In the genomic region with DNA sequence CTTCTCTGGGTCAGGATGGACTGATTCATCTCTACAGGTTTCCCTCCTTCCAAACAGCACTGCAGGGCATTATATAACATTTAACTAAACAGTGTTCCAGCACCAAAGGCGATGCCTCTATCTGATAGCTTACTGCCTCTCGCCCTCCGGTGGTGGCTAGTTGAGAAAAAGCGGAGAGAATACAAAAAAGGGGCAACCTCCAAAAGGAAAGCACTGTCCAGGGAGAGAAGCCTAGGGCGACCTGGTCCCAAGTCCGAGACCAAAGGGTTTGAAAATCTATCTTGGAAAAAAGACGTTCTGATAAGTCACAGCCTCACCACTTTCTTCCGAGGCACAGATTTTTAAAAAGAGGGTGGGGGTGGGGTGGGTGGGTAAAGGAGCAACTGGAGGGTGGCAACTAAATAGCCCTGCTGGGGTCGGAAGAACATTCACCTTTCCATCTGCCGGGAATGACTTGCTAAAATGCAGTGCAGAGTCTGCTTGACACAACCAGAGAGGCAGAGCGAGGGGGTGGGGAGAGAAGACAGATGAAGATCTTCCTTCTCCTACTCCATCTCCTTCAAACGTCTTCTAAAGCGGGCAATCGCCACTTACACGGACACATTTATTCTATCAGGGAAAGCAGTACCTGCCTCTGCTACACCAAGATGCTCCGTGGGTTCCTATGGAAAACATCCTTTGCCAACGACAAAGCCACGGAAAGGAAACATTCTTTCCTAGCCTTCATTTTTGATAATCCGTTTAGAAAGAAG, we compare ENCODE assay signal across 8 mouse cellular contexts.
DNase-seq lines count a peak whose midpoint lies in the region; ATAC-seq and TF ChIP-seq lines count a peak whose summit lies in the region.

No protein-coding gene starts in this region.

- intact Hi-C loops in gastrocnemius, adult 2 months (cut with DNase I), result loop anchor here (5.0 kb wide), 3 partner anchors 40 to 205 kb away; no protein-coding TSS in a partner anchor

- POLR2A ChIA-PET in Patski (lab: Charles Lee), result interaction anchor here (0.6 kb wide), 1 partner anchor 78 kb away, joined by 3 read pairs; no protein-coding TSS in a partner anchor

- H3K27me3 ChIP-seq in Patski, result no peaks in the 10 kb centered on the region
- H3K27me3 ChIP-seq in embryonic facial prominence, embryonic 11.5 days (ENCODE audit: control insufficient read depth, insufficient read depth, low read length), result no peaks in the 10 kb centered on the region
- H3K27me3 ChIP-seq in intestine, embryonic 15.5 days (replicated peaks), result no peaks in the 10 kb centered on the region
- no peaks in the 10 kb centered on the region for H3K27me3 ChIP-seq in liver, embryonic 13.5 days

- ATAC-seq in Patski, result no peak
- ATAC-seq in embryonic facial prominence, embryonic 11.5 days (replicated peaks; ENCODE audit: insufficient number of reproducible peaks, low FRiP score, low TSS enrichment, low read depth), result no peak
- ATAC-seq in intestine, embryonic 15.5 days, result no peak
- ATAC-seq in liver, embryonic 13.5 days (ENCODE audit: low read depth), result no peak

- peak overlapping the region; percentile 58 for H3K4me2 ChIP-seq in embryonic facial prominence, embryonic 11.5 days (ENCODE audit: low read depth, low read length)
- peak overlapping the region; percentile 58 for H3K4me2 ChIP-seq in intestine, embryonic 15.5 days (replicated peaks)
- H3K4me2 ChIP-seq in liver, embryonic 13.5 days, result peak overlapping the region; percentile 55

- peak; percentile 28; the same call in 1 of the 2 replicates for TF ChIP-seq CTCF in gastrocnemius, adult 2 months (IDR thresholded peaks at IDR 0.05)
- peak; percentile 51 for TF ChIP-seq CTCF in Patski (IDR thresholded peaks at IDR 0.05)

- peak overlapping the region; percentile 45 for H3K9ac ChIP-seq in embryonic facial prominence, embryonic 11.5 days (replicated peaks; ENCODE audit: low read length)
- peak overlapping the region; percentile 59 for H3K9ac ChIP-seq in intestine, embryonic 15.5 days
- peak overlapping the region; percentile 54 for H3K9ac ChIP-seq in liver, embryonic 13.5 days

- CTCF ChIA-PET in Patski (lab: Charles Lee), result interaction anchor here (1.0 to 1.7 kb wide), 5 partner anchors 14 to 184 kb away, joined by 3 to 4 read pairs (median 3); no protein-coding TSS in a partner anchor

- DNase-seq in gastrocnemius, adult 2 months, result no peak
- DNase-seq in gastrocnemius, postnatal 4 days (ENCODE audit: low spot score in 2 of 2), result no peak
- no peak for DNase-seq in Patski (ENCODE audit: low read depth, low spot score)
- peak; percentile 56 for DNase-seq in embryonic facial prominence, embryonic 11.5 days (ENCODE audit: low spot score)
- no peak for DNase-seq in liver, embryonic 13.5 days
- DNase-seq in right cerebral cortex, postnatal 14 days, result peak; percentile 32
- DNase-seq in urinary bladder, postnatal 4 days (ENCODE audit: low spot score in 2 of 2), result no peak

- 1% methylated on average over 19 of the region's 19 CpGs for WGBS in embryonic facial prominence, embryonic 11.5 days
- under 1% methylated on average over 19 of the region's 19 CpGs for WGBS in intestine, embryonic 15.5 days
- WGBS in liver, embryonic 13.5 days (ENCODE audit: insufficient replicate concordance), result 3% methylated on average over 19 of the region's 19 CpGs

- peak overlapping the region; percentile 72 for H3K4me3 ChIP-seq in gastrocnemius, adult 2 months
- H3K4me3 ChIP-seq in embryonic facial prominence, embryonic 11.5 days (ENCODE audit: low read depth, low read length), result peak overlapping the region; percentile 34
- H3K4me3 ChIP-seq in intestine, embryonic 15.5 days (replicated peaks), result peak overlapping the region; percentile 52
- peak overlapping the region; percentile 53 for H3K4me3 ChIP-seq in liver, embryonic 13.5 days (replicated peaks)

- no peaks in the 10 kb centered on the region for H3K9me3 ChIP-seq in embryonic facial prominence, embryonic 11.5 days (replicated peaks; ENCODE audit: control insufficient read depth, low read length)
- no peaks in the 10 kb centered on the region for H3K9me3 ChIP-seq in intestine, embryonic 15.5 days
- H3K9me3 ChIP-seq in liver, embryonic 13.5 days (replicated peaks), result no peaks in the 10 kb centered on the region

- H3K4me1 ChIP-seq in embryonic facial prominence, embryonic 11.5 days (ENCODE audit: control insufficient read depth, insufficient read depth, low read length), result no peaks in the 10 kb centered on the region
- H3K4me1 ChIP-seq in intestine, embryonic 15.5 days (replicated peaks), result peaks cover 42% of the 10 kb centered on the region
- H3K4me1 ChIP-seq in liver, embryonic 13.5 days (replicated peaks), result peaks cover 36% of the 10 kb centered on the region

- in situ Hi-C loops in Patski (cut with MboI; ENCODE audit: low pct_unique_long_range_greater_than_20kb), result loop anchor here (5.0 kb wide), 1 partner anchor 115 kb away; no protein-coding TSS in a partner anchor

- peak overlapping the region; percentile 88 for H3K27ac ChIP-seq in gastrocnemius, adult 2 months
- H3K27ac ChIP-seq in embryonic facial prominence, embryonic 11.5 days (replicated peaks; ENCODE audit: low read depth, low read length), result peak overlapping the region; percentile 57
- peak overlapping the region; percentile 93 for H3K27ac ChIP-seq in intestine, embryonic 15.5 days
- H3K27ac ChIP-seq in liver, embryonic 13.5 days, result peak overlapping the region; percentile 69

- H3K36me3 ChIP-seq in embryonic facial prominence, embryonic 11.5 days (replicated peaks; ENCODE audit: control insufficient read depth, insufficient read depth, low read depth, low read length), result no peaks in the 10 kb centered on the region
- no peaks in the 10 kb centered on the region for H3K36me3 ChIP-seq in intestine, embryonic 15.5 days
- no peaks in the 10 kb centered on the region for H3K36me3 ChIP-seq in liver, embryonic 13.5 days

Comparison
In these comparisons a context has a peak if more than half of its experiments do, and no peak if none do; other contexts are left out.
1. DNase-seq: peak in embryonic facial prominence, embryonic 11.5 days (single experiment) and right cerebral cortex, postnatal 14 days (single experiment); none in gastrocnemius, adult 2 months (single experiment), gastrocnemius, postnatal 4 days (0 of 2), Patski (single experiment), liver, embryonic 13.5 days (single experiment) and urinary bladder, postnatal 4 days (0 of 2).
2. Peak in every context shown above with its lines, with median percentiles within 50 percentile points of each other: H3K27ac ChIP-seq, H3K4me3 ChIP-seq, H3K4me2 ChIP-seq and H3K9ac ChIP-seq.